Mouse (Mus musculus): ENCODE data around the gene CN725425. TPM values are rescaled to one million over a fixed set of nuclear protein-coding genes. Genes with fewer than 3 reads are reported as not detected.
A peak's percentile ranks its signal among the peaks of the same experiment; 100 is the strongest.

The CN725425 gene
- polyA plus RNA-seq, 1 experiment from 2014 or later = not detected

- DNase-seq = no peak
- H3K36me3 ChIP-seq (ENCODE audit: insufficient read depth) = no peaks in the 10 kb centered on the region
- WGBS = 73% methylated on average over 9 of the region's 9 CpGs
- no peaks in the 10 kb centered on the region for H3K27me3 ChIP-seq (ENCODE audit: insufficient read depth, low read length)
- ATAC-seq (ENCODE audit: insufficient read depth) = no peak
- H3K27ac ChIP-seq (ENCODE audit: low read depth) = no peak overlapping the region
- H3K4me3 ChIP-seq (ENCODE audit: low read depth, low read length) = no peak overlapping the region
- TF ChIP-seq CTCF (IDR thresholded peaks at IDR 0.05; ENCODE audit: low read depth) = no peak
- H3K9ac ChIP-seq = no peak overlapping the region
- H3K4me2 ChIP-seq = no peak overlapping the region
- no peaks in the 10 kb centered on the region for H3K9me3 ChIP-seq (ENCODE audit: low read depth, low read length)
- no peaks in the 10 kb centered on the region for H3K4me1 ChIP-seq (ENCODE audit: insufficient read depth)
These were observed 28.5 kb upstream of the CN725425 start for GRCm38 (mm10) chr15:91170602-91171328.

GRCm38 (mm10) chr15:91171332-91171731 is 28.0 kb upstream of the CN725425 start:
- DNase-seq (no peak), ATAC-seq (ENCODE audit: insufficient read depth) (no peak)
- 82% methylated on average over 4 of the region's 4 CpGs for WGBS
- Histone ChIP-seq H3K27ac (ENCODE audit: low read depth) (no peak overlapping the region), H3K36me3 (ENCODE audit: insufficient read depth) (no peaks in the 10 kb centered on the region), H3K4me3 (ENCODE audit: low read depth, low read length) (no peak overlapping the region), H3K4me2 (no peak overlapping the region), H3K9ac (no peak overlapping the region), H3K9me3 (ENCODE audit: low read depth, low read length) (no peaks in the 10 kb centered on the region), H3K4me1 (ENCODE audit: insufficient read depth) (no peaks in the 10 kb centered on the region), H3K27me3 (ENCODE audit: insufficient read depth, low read length) (no peaks in the 10 kb centered on the region)
- no peak for TF ChIP-seq CTCF (IDR thresholded peaks at IDR 0.05; ENCODE audit: low read depth)

DNA sequence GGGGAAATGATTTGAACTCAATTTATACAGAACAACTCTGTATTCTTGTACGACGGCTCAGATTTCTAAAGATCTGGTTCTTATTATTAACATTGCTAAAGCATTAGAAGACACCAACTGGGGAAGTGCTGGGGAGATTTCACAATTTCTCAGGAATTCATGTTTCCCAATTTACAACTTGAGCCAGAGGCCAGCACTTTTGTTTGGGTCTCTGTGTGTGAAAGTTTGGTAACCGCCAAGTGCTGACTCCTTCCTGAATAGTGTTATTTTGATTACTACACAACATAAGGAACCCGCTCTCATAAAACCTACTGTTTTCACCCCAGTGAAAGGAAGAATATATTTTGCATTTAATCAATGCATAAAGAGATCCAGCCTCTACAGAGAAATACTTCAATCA is 27.1 kb upstream of the CN725425 start:
- TF ChIP-seq CTCF (IDR thresholded peaks at IDR 0.05; ENCODE audit: low read depth) = no peak
- H3K9ac ChIP-seq = no peak overlapping the region
- no peaks in the 10 kb centered on the region for H3K4me1 ChIP-seq (ENCODE audit: insufficient read depth)
- no peaks in the 10 kb centered on the region for H3K9me3 ChIP-seq (ENCODE audit: low read depth, low read length)
- H3K27me3 ChIP-seq (ENCODE audit: insufficient read depth, low read length) = no peaks in the 10 kb centered on the region
- DNase-seq (peak; percentile 30), ATAC-seq (ENCODE audit: insufficient read depth) (no peak)
- H3K4me2 ChIP-seq = no peak overlapping the region
- 66% methylated on average over 4 of the region's 4 CpGs for WGBS
- H3K27ac ChIP-seq (ENCODE audit: low read depth) = no peak overlapping the region
- no peaks in the 10 kb centered on the region for H3K36me3 ChIP-seq (ENCODE audit: insufficient read depth)
- H3K4me3 ChIP-seq (ENCODE audit: low read depth, low read length) = no peak overlapping the region

DNA sequence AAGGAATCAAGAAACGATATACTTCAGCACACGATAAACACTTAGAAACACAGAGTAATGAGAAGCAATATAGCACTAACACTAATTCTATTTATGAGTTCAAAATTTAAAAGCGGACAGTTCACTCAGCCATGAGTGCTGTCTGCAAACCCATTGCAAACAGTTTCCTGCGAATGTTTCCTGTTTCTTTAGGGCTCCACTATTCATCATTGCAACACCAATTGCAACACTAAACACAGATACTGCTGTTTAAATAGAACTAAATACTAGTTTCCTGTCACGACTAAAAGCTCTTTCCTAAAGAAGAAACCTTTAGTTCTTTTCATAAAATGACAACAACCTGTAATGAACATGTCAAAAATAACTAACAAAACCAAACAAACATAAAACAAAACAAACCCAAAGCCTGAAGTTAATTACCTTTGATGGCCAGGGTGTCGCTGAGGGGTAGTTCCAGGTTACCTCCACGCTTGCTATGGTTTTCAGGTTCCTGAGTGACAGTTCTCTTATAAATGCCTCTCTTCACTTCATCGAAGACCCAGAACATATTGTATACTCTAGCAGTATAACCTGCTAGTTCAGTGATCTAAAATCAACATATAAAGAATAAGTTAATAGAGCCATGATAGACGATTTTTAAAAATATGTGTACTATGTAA is 20.5 kb upstream of the CN725425 start:
- Histone ChIP-seq H3K4me2 (no peak overlapping the region), H3K36me3 (ENCODE audit: insufficient read depth) (no peaks in the 10 kb centered on the region), H3K9me3 (ENCODE audit: low read depth, low read length) (no peaks in the 10 kb centered on the region), H3K4me3 (ENCODE audit: low read depth, low read length) (no peak overlapping the region), H3K9ac (no peak overlapping the region), H3K27me3 (ENCODE audit: insufficient read depth, low read length) (no peaks in the 10 kb centered on the region), H3K27ac (ENCODE audit: low read depth) (no peak overlapping the region), H3K4me1 (ENCODE audit: insufficient read depth) (no peaks in the 10 kb centered on the region)
- DNase-seq (peak; percentile 38), ATAC-seq (ENCODE audit: insufficient read depth) (no peak)
- no peak for TF ChIP-seq CTCF (IDR thresholded peaks at IDR 0.05; ENCODE audit: low read depth)
- 50% methylated on average over 9 of the region's 9 CpGs for WGBS

- ATAC-seq (ENCODE audit: insufficient read depth) (no peak), DNase-seq (no peak)
- Histone ChIP-seq H3K9ac (no peak overlapping the region), H3K27ac (ENCODE audit: low read depth) (no peak overlapping the region), H3K4me1 (ENCODE audit: insufficient read depth) (no peaks in the 10 kb centered on the region), H3K4me2 (no peak overlapping the region), H3K9me3 (ENCODE audit: low read depth, low read length) (no peaks in the 10 kb centered on the region), H3K36me3 (ENCODE audit: insufficient read depth) (no peaks in the 10 kb centered on the region), H3K4me3 (ENCODE audit: low read depth, low read length) (no peak overlapping the region), H3K27me3 (ENCODE audit: insufficient read depth, low read length) (no peaks in the 10 kb centered on the region)
- TF ChIP-seq CTCF (IDR thresholded peaks at IDR 0.05; ENCODE audit: low read depth) = no peak
- WGBS = 67% methylated on average over 15 of the region's 15 CpGs
These were observed 19.2 kb upstream of the CN725425 start for GRCm38 (mm10) chr15:91179911-91180622.

DNA sequence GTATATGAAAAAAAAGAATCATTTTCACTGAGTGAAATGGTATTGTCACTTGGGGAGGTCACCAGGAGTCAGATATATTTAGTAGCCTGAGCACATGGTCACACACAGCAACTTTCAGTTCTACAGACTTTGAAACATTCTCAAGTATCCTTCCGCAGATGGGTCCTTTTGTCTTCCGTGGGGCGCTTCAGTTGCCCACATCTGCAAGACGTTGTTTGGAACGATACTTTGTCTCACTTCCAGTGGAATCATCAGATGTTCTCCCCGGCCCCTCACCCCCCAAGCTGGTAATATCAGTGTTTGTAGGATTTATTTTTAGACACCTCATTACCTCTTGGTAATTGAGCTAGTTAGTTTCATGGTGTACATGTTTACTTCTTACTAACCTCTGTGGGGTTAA is 12.9 kb upstream of the CN725425 start:
- WGBS = 74% methylated on average over 6 of the region's 6 CpGs
- no peaks in the 10 kb centered on the region for H3K27me3 ChIP-seq (ENCODE audit: insufficient read depth, low read length)
- no peak overlapping the region for H3K9ac ChIP-seq
- H3K9me3 ChIP-seq (ENCODE audit: low read depth, low read length) = no peaks in the 10 kb centered on the region
- no peak overlapping the region for H3K4me3 ChIP-seq (ENCODE audit: low read depth, low read length)
- ATAC-seq (ENCODE audit: insufficient read depth) (no peak), DNase-seq (no peak)
- no peak for TF ChIP-seq CTCF (IDR thresholded peaks at IDR 0.05; ENCODE audit: low read depth)
- no peaks in the 10 kb centered on the region for H3K36me3 ChIP-seq (ENCODE audit: insufficient read depth)
- H3K4me2 ChIP-seq = no peak overlapping the region
- no peak overlapping the region for H3K27ac ChIP-seq (ENCODE audit: low read depth)
- H3K4me1 ChIP-seq (ENCODE audit: insufficient read depth) = no peaks in the 10 kb centered on the region

DNA sequence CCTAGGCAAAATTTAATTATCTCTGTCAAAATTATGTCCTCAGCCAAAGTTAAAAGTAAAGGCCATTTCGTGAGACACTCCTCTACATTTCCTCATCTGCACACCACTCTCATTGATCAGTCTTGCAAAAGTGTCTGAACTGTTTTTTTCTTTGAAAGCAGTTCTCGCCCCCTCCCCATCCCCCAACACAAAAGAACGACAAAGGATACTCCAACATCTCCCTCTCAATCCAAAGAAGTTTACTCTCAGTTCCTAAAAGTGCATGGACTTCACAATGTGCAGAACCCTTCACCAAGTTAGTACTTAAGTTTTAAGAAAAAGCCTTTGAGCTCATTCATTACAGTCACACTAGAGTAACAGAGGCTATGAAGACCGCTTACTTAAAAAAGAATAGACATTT is 9.3 kb upstream of the CN725425 start:
- ATAC-seq (ENCODE audit: insufficient read depth) (no peak), DNase-seq (no peak)
- Histone ChIP-seq H3K36me3 (ENCODE audit: insufficient read depth) (no peaks in the 10 kb centered on the region), H3K4me1 (ENCODE audit: insufficient read depth) (no peaks in the 10 kb centered on the region), H3K4me3 (ENCODE audit: low read depth, low read length) (peak overlapping the region; percentile 43), H3K4me2 (peak overlapping the region; percentile 80), H3K27ac (ENCODE audit: low read depth) (no peak overlapping the region), H3K9me3 (ENCODE audit: low read depth, low read length) (no peaks in the 10 kb centered on the region), H3K9ac (no peak overlapping the region), H3K27me3 (ENCODE audit: insufficient read depth, low read length) (no peaks in the 10 kb centered on the region)
- WGBS = 41% methylated on average over 4 of the region's 4 CpGs
- no peak for TF ChIP-seq CTCF (IDR thresholded peaks at IDR 0.05; ENCODE audit: low read depth)
